Mouse (Mus musculus): ENCODE measurements around the gene Zfp281.

Zfp281 gene

DNA sequence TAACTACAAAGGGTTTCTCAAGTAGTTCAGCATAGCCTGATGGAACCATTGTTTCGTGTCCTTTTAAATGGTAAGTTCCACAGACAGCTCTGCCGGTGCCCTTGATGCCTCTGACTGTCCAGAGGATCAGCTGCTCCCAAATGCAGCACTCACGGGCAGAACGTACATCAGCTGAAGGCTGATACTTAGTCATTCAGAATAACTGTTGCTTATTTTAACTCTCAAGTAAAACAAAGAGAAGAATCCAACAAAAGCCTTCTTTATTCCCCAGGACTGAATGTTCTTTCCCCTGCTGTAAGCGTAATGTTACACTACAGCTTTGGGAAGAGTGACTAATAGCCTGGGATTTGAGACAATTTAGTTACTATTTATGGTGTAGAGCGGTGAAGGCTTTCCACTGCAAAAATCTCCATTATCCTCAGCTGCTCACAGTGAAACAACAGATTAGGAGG, 11.4 kb upstream of the Zfp281 start:
- DNase-seq (ENCODE audit: low spot score in 2 of 2), result no peak

DNA sequence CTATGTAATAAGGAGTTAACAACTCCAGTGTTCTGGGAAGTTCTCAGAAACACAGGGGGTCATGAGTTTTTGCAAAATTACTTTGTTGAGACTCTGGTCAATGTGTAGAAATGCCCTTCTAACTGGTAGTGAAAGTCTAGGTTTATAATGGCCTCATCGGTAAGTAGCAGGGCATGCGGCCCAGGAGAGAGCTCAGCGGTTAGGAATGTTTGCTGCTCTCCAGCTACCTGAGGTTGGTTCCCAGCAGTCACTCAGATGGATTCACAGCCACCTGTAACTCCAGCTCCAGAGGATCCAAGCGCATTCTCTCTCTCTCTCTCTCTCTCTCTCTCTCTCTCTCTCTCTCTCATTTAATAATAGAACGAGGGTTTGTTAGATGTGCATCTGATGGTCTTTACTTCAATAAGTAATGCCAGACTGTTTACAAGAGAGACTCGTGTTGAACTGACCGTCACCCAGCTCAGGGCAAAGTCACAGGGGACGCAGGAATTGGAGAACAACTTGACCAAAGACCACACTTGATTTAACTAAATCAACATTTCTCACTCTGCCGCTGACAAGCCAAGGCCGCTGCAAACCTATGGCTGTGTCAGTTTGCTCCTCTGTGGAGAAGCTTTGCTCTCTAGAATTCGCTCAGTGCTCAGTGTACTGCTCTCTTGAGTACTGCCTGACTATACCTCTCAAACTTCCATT, 9.8 kb upstream of the Zfp281 start:
- no peak for DNase-seq (ENCODE audit: low spot score in 2 of 2)

DNA sequence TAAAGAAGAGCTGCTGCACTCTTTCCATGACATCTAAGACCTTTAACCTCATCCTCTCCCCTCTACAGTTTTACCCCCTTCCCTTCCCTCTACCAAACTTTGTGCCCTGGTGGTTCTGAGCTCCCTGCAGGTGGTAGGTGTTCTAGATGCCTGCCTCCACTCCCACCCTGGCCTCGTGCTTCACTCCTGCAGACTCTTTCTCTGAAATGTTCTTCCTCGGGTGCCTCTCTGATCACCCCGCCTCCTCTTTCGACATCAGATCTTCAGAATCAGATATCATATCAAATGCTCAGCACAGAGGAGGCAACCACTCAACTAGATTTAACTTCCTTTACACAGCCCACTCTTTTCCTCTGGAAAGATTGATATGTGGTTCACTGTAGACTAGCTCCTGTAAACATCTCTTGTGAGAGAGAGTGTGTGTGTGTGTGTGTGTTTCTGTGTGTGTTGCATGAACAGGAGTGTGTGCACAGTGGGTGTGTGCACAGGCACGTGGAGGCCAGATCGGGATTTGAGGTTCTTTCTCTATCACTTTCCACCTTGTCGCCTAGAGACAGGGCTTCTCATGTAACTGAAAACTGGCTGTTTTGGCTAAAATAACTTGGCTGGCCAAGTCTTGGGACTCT, 7.4 kb upstream of the Zfp281 start:
- no peak for DNase-seq (ENCODE audit: low spot score in 2 of 2)

DNA sequence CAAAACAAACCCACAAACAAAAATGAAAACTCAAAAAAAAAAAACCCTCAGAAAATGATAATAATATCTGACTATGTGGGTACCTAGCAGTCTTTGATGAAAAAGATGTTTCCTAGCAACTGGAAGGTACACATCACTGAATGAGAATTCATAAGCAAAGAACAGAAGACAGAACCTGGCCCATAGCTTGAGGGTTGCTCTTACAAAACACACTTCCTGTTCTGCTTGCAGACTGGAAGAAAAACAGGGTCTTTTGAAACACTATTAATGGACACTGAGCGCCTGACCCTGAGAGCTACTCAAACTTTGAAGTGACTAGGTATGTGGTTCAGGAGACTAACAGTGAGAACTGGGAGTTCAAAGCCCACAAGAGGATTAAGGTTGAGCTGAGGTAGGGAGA, 6.1 kb upstream of the Zfp281 start:
- DNase-seq (ENCODE audit: low spot score in 2 of 2), result no peak

DNA sequence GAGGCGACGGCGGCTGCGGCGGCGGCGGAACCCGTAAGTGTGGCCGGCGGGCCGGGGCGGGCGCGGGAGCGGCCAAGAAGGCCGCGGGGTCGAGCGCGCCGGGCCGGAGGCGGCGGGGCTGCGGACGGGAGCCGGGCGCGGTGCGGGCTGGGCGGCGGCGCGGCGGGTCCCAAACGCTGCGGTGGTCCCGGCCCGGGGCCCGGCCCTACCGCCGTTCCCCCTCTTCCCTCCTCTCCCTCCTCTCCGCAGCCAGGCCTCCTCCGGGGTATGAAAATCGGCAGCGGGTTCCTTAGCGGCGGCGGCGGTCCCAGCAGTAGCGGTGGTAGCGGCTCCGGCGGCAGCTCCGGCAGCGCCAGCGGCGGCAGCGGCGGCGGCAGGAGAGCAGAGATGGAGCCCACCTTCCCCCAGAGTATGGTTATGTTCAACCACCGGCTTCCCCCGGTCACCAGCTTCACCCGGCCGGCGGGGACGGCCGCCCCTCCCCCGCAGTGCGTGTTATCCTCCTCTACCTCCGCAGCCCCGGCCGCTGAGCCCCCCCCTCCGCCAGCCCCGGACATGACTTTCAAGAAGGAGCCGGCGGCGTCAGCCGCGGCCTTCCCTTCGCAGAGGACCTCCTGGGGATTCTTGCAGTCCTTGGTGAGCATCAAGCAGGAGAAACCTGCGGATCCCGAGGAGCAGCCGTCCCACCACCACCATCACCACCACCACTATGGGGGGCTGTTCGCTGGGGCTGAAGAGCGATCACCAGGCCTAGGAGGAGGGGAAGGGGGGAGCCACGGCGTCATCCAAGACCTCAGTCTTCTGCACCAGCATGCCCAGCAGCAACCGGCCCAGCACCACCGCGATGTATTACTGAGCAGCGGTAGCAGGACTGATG, 556 bp downstream of the Zfp281 start:
- peak; percentile 10 to 52 for DNase-seq (ENCODE audit: low spot score in 2 of 2)

DNA sequence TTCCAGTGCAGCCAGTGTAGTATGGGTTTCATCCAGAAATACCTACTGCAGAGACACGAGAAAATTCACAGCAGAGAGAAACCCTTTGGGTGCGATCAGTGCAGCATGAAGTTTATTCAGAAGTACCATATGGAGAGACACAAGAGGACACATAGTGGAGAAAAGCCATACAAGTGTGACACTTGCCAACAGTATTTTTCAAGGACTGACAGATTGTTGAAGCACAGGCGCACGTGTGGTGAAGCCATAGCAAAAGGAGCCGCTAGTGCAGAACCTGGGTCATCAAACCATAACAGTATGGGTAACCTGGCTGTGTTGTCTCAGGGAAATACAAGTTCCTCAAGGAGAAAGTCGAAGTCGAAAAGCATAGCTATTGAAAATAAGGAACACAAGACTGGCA, 1.4 kb downstream of the Zfp281 start:
- DNase-seq (ENCODE audit: low spot score in 2 of 2), result no peak

DNA sequence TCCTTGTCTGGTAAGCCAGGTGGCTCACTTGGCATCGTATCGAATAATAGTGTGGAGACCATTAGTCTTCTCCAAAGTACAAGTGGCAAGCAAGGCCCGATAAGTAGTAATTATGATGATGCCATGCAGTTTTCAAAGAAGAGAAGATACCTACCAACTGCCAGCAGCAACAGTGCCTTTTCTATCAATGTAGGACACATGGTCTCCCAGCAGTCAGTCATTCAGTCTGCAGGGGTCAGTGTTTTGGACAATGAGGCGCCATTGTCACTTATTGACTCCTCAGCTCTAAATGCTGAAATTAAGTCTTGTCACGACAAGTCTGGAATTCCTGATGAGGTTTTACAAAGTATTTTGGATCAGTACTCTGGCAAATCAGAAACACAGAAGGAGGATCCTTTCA, 2.1 kb downstream of the Zfp281 start:
- DNase-seq (ENCODE audit: low spot score in 2 of 2), result no peak

DNA sequence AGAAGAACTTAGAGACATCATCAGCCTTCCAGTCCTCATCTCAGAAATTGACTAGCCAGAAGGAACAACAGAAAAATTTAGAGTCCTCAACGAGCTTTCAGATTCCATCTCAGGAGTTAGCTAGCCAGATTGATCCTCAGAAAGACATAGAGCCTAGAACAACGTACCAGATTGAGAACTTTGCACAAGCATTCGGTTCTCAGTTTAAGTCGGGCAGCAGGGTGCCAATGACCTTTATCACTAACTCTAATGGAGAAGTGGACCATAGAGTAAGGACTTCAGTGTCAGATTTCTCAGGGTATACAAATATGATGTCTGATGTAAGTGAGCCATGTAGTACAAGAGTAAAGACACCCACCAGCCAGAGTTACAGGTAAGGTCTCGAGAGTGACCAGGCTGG, 2.9 kb downstream of the Zfp281 start:
- DNase-seq (ENCODE audit: low spot score in 2 of 2), result no peak

DNA sequence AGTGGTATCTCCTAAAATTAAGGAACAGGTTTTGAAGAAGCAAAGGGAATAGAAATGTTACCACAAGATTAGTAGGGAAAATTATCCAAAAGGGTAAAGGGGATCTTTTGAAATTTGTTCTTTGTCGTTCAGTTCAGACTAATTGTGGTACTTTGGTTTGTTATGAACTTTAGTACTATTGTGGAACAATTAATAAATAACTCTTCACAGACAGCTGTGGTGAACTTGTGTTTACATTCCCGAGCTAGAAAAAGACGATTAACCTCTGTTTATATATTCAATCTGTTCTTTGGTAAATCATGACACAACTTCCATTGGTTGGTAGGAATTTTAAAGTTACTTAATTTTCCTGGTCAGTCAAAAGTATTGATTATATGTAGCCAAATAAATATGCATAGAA, 8.2 kb downstream of the Zfp281 start:
- no peak for DNase-seq (ENCODE audit: low spot score in 2 of 2)

DNA sequence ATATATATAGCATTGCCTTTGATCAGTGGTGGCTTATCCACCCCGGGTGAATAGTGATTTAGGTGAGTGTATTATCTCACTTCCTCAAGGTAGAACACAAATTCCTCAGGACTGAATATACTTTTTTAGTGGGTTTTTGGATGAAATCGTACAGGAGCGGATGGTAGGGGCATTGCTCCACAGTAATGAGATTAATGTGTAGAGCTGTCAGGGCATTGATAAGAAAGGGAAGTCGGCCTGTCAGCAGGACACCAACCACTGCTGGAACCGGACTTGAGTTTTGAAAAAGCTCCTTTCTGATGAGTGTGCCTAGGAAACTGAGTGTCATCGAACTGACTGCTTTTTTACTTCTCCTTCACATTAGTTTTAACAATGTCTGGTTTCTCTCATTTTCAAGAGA, 10.9 kb downstream of the Zfp281 start:
- DNase-seq (ENCODE audit: low spot score in 2 of 2), result no peak

DNA sequence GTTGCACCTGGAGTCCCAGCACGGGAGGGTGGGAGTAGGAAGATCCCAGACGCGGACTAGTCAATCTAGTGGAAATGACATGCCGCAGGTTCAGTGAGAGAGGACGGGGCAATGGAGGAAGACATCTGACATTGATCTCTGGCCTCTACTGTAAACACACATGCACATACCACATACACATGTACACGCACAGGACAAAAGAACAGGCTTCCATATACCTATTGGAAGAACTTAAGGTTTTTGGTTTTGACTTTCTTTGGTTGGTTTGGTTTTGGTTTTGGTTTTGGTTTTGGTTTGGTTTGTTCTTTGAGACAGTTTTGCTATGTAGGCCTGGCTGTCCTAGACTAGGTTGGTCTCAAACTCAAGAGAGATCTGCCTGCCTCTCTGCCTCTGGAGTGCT, 12.2 kb downstream of the Zfp281 start:
- DNase-seq (ENCODE audit: low spot score in 2 of 2), result no peak

DNA sequence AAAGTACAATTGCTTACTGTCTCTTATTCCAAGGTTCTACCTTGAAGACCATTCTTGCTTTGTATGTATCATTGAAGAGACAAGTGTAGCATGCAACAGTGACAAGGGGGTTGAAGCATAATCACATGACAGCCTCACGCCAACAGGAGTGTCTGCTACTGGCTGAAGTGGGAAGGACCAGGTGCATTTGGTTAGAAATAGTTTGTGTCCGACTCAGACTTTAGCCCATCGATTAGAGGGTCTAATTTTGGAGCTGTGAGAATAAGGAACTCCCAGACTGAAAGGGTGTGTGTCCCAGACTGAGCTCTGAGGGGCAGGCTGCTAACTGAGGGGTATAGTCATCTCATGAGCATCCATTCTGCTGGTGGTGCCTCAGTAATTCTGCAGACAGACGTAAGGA, 13.0 kb downstream of the Zfp281 start:
- DNase-seq (ENCODE audit: low spot score in 2 of 2), result no peak

DNA sequence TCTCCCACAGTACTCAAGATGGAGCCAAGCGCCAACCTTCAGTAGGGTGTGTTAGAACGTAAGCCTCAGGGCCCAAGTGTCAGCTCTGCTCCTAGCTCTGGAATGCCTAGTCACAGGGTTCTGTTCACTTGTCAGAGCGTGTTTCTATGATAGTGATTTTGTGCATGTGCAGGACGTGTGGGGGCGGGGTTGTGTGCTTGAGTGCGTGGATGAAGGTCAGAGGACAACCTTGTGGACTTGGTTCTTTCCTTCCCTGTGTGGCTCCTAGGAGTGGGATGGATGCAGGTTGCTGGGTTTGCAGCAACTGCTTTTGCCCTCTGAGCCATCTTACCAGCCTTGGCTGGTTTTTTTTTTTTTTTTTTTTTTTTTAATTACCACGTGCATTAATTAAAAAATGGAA, 13.5 kb downstream of the Zfp281 start:
- no peak for DNase-seq (ENCODE audit: low spot score in 2 of 2)

DNA sequence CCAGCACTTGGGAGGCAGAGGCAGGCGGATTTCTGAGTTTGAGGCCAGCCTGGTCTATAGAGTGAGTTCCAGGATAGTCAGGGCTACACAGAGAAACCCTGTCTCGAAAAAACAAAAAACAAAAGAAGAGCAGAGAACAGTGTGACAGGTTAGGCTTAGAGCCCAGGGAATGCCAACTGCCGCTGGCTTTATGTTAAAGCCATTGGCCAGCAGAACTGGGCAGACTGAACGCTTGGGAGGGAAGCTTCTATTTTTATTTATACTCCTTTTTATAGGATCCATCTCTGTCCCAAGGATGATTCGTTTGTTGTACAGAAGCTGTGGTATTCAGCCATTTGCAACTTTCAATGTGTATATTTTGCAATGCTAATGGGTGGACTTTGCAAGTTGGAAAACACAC, 14.0 kb downstream of the Zfp281 start:
- DNase-seq (ENCODE audit: low spot score in 2 of 2), result no peak

DNA sequence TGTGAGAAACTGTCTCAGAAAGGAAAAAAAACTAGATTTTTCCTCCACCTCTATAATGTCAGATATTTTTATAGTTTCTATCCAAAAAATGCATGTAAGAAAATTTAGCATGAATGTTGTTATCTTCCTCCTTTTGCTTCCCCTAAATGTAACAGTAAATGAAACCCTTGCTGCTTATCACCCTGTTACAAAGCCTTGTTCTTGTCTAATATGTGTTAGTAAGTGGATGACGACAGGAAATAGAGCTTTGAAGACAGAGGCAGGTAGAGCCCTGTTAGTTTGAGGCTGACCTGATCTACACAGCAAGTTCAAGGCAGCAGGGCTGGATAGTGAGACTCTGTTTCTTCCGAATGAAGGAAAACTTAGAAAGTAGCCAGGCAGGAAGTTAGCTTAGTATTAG, 14.5 kb downstream of the Zfp281 start:
- no peak for DNase-seq (ENCODE audit: low spot score in 2 of 2)

DNA sequence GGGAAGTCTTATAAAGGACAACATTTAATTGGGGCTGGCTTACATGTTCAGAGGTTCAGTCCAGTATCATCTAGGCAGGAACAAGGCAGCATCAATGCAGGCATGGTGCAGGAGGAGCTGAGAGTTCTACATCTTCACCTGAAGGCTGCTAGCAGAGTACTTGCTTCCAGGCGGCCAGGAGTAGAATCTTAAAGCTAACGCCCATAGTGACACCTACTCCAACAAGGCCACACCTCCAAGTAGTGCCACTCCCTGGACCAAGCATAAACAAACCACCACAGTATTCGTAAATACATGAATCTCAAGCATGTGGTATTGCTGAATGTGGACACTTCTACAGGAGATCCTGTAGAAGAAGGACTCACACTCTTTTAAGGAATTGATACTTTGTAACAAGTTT, 18.0 kb downstream of the Zfp281 start:
- DNase-seq (ENCODE audit: low spot score in 2 of 2), result no peak

DNA sequence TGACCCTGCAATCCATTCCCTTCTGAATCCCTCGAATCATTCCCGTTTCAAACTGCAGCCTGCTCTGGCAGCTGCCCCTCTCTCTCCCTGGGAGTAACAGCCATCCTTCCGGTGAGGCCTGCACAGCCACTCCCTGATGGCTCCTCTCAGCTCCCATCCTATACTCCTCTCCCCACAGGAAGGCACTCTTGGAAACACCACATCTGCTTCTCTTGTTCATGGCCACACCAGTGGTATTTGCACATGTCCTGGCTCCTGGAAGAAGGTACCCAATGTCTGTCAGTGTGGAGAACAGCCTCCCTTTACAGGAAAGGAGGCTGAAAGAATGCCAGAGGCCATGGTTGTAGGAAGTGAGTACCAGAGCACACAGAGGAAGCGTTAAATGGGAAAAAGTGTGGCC, 19.8 kb downstream of the Zfp281 start:
- no peak for DNase-seq (ENCODE audit: low spot score in 2 of 2)

DNA sequence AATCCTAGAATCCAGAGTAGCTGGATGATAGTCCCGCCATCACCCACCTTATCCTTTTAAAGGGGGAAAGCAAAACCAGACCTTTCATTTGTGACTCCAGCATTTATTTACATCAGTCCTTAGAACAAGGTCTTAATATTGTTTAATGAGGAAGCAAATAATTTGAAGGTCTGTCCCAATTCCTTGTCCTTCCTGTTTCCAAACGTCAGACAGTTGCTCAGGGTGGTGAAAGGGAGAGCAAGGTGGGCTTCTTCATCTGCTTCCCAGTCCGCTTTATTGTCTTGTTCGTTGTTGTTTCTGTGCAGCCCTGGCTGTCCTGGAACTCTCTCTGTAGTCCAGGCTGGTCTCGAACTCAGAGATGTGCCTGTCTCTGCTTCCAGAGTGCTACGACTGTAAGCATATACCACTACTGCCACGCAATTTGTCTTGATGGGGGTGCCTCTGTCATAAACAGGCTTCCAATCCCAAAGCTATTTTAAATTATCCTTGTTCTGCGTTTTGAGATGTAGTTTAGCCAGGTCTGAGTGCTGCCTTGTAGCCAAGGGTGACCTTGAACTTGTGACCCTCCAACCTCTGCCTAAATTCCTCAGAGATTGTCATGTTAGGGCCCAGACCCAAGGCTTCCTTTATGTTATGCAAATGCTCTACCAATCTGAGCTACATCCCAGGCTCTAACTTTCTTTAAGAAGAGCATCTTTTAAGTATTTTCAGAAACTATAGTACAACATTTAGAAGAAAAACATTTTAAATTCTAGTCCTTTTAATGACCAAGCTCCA, 21.3 kb downstream of the Zfp281 start:
- no peak for DNase-seq (ENCODE audit: low spot score in 2 of 2)

DNA sequence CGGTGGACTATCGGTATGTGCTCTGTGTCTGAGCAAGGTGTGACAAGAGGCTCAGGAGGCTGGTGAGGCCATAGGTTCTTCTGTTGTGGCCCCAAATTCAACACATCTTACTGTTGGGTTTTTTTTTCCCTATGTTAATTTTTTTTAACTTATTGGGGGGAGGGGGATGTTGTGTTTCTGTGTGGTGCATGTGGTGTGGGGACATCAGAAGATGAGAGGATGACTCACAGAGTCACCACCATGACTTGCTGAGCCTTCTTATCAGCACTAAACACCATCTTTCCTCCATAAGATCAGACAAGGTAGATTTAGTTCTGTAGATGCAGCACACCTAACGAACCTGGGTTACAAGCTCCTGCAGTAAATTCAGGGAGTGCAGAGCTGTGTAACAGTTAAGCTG, 27.4 kb downstream of the Zfp281 start:
- no peak for DNase-seq (ENCODE audit: low spot score in 2 of 2)

DNA sequence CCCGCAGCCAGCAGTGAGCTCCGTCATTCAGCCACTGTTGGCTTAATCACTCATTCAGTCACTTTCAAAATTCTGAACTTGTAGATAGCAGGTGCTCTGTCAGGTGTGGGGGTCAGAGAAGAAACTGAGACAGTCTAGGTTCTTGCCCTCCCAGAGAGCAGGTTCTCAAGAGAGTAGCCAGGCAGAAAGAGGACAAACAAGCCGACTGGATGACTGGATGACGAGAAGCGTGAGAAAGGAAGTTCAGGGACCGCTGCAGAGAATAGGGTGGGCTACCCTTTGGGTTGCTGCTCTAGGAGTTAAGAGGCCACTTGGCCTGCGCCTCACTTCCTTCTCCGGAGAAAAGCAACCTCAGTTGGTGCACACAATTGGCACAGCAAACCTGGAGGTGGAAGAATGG, 28.8 kb downstream of the Zfp281 start:
- DNase-seq (ENCODE audit: low spot score in 2 of 2), result no peak

DNA sequence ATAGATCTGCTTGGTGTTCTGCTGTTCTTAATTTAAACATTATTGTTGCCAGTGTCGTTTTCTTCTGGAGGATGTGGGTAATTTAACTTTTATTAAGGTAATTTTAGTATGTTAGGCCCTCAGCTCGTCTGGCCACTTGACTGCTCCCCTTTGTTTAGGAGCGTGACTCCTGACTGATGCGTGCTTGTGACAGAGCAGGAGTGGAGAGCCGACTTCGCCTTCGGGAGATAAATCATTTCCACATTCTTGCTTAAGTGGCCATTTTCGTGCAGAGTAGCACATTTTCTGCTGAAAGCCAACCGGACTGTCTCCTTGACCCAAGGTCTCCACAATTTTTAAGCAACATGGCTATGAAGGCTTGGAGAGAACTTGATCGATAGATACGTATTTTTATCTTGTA, 29.7 kb downstream of the Zfp281 start:
- DNase-seq (ENCODE audit: low spot score in 2 of 2), result no peak

DNA sequence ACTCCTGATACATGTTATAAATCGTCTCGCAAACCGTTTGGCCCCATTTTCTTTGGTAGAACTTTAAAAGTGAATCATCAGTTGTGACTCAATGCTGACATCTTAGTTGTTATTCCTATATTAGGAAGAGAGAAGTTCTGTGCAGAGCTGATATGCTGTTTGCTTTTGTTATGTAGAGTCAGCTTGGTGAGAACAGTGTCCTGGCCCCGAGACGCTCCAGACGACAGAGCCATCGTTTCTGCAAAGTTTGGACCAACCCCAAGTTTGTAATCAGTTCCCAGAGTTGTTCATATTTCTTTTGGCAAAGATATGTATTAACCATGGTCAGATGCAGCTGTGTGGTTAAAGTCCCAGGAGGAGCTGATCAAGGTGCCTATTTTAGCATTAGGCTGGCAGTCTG, 31.9 kb downstream of the Zfp281 start:
- DNase-seq (ENCODE audit: low spot score in 2 of 2), result no peak

Data from urinary bladder, adult 18-20 months (tissue).